Mouse (Mus musculus) lung, embryonic 15.5 days (tissue): ENCODE results near the gene Sec16b. TPM values are rescaled to one million over a fixed set of nuclear protein-coding genes. Genes with fewer than 3 reads are reported as not detected.

Experiments
- ATAC-seq: fragments of 200-750 bp; cut with Nextera tagmentation; 2 replicates; pipeline ENCODE4 v1.8.0; 2017; ENCODE audit warnings: moderate number of reproducible peaks, borderline replicate concordance; ENCODE audit not compliant: low FRiP score, low TSS enrichment; ENCODE audit errors: extremely low read depth
- H3K27ac ChIP-seq: fragments of 300-500 bp; sonication (generic); 2 replicates; pipeline ENCODE4 v1.5.1; 2015; ENCODE audit warnings: moderate library complexity, mild to moderate bottlenecking, inconsistent platforms
- H3K27me3 ChIP-seq: fragments of 300-500 bp; sonication (generic); 2 replicates; pipeline ENCODE4 v1.6.1; 2015; ENCODE audit warnings: inconsistent platforms
- H3K36me3 ChIP-seq: fragments of 300-500 bp; sonication (generic); 2 replicates; pipeline ENCODE4 v1.6.1; 2015; ENCODE audit warnings: inconsistent platforms
- H3K4me1 ChIP-seq: fragments of 300-500 bp; sonication (generic); 2 replicates; pipeline ENCODE4 v1.6.1; 2015; ENCODE audit warnings: inconsistent platforms
- H3K4me2 ChIP-seq: fragments of 300-500 bp; sonication (generic); 2 replicates; pipeline ENCODE4 v1.6.1; 2015; ENCODE audit warnings: inconsistent platforms, mild to moderate bottlenecking, moderate library complexity
- H3K4me3 ChIP-seq: fragments of 300-500 bp; sonication (generic); 2 replicates; pipeline ENCODE4 v1.5.1; 2015; ENCODE audit warnings: mild to moderate bottlenecking, inconsistent platforms
- H3K9ac ChIP-seq: fragments of 300-500 bp; sonication (generic); 2 replicates; pipeline ENCODE4 v1.6.1; 2015; ENCODE audit warnings: inconsistent platforms
- H3K9me3 ChIP-seq: fragments of 300-500 bp; sonication (generic); 2 replicates; pipeline ENCODE4 v1.6.1; 2016; ENCODE audit warnings: inconsistent platforms
- WGBS: fragments of 180-500 bp; shearing (Covaris S2); methylation state at CpG from one replicate; pipeline ENCODE4 v1.1.7; 2015; 5-methylcytosine and 5-hydroxymethylcytosine counted together
- polyA plus RNA-seq: library from polyadenylated mRNA; unstranded; fragments of >200 nt; fragmentation: Nextera tagmentation; extraction: Ambion mirVana; gene quantifications from 2 replicates; pipeline ENCODE4 v1.2.1, GENCODE M21; 2015

The Sec16b gene
- polyA plus RNA-seq, 1 experiment from 2014 or later: 2.1 TPM

GRCm38 (mm10) chr1:157545056-157545455, 38.5 kb downstream of the Sec16b start:
- no peak overlapping the region for H3K27ac ChIP-seq
- no peak overlapping the region for H3K9ac ChIP-seq
- no peaks in the 10 kb centered on the region for H3K36me3 ChIP-seq
- no peak overlapping the region for H3K4me2 ChIP-seq
- no peaks in the 10 kb centered on the region for H3K4me1 ChIP-seq
- no peak overlapping the region for H3K4me3 ChIP-seq
- no peaks in the 10 kb centered on the region for H3K27me3 ChIP-seq
- no peaks in the 10 kb centered on the region for H3K9me3 ChIP-seq
- no peak for ATAC-seq
- 89% methylated on average over 8 of the region's 8 CpGs for WGBS

- ATAC-seq: no peak
- H3K4me3 ChIP-seq: no peak overlapping the region
- H3K9ac ChIP-seq: no peak overlapping the region
- no peak overlapping the region for H3K27ac ChIP-seq
- no peak overlapping the region for H3K4me2 ChIP-seq
- 50% methylated on average over 5 of the region's 5 CpGs for WGBS
- H3K4me1 ChIP-seq: no peaks in the 10 kb centered on the region
- no peaks in the 10 kb centered on the region for H3K36me3 ChIP-seq
- no peaks in the 10 kb centered on the region for H3K9me3 ChIP-seq
- no peaks in the 10 kb centered on the region for H3K27me3 ChIP-seq
Observed at GRCm38 (mm10) chr1:157547658-157548057, 41.1 kb downstream of the Sec16b start.

- no peak for ATAC-seq
- H3K36me3 ChIP-seq: no peaks in the 10 kb centered on the region
- no peak overlapping the region for H3K27ac ChIP-seq
- 52% methylated on average over 3 of the region's 3 CpGs for WGBS
- H3K27me3 ChIP-seq: no peaks in the 10 kb centered on the region
- H3K4me2 ChIP-seq: no peak overlapping the region
- no peak overlapping the region for H3K4me3 ChIP-seq
- no peaks in the 10 kb centered on the region; the same call in 1 of the 2 replicates for H3K4me1 ChIP-seq
- H3K9me3 ChIP-seq: no peaks in the 10 kb centered on the region
- H3K9ac ChIP-seq: no peak overlapping the region
Observed at GRCm38 (mm10) chr1:157549721-157550120, 43.2 kb downstream of the Sec16b start.

- Histone ChIP-seq H3K36me3 (no peaks in the 10 kb centered on the region), H3K4me1 (no peaks in the 10 kb centered on the region; the same call in 1 of the 2 replicates), H3K9ac (no peak overlapping the region), H3K9me3 (no peaks in the 10 kb centered on the region), H3K27me3 (no peaks in the 10 kb centered on the region), H3K27ac (no peak overlapping the region), H3K4me2 (no peak overlapping the region), H3K4me3 (no peak overlapping the region)
- WGBS: 57% methylated on average over 7 of the region's 7 CpGs
- peak; percentile 58; the same call in 1 of the 2 replicates for ATAC-seq
Observed at GRCm38 (mm10) chr1:157552749-157553451, 46.4 kb downstream of the Sec16b start.

- peak; percentile 29; the same call in 1 of the 2 replicates for ATAC-seq
- Histone ChIP-seq H3K4me2 (no peak overlapping the region), H3K36me3 (no peaks in the 10 kb centered on the region), H3K9ac (no peak overlapping the region), H3K27ac (no peak overlapping the region), H3K9me3 (no peaks in the 10 kb centered on the region), H3K27me3 (no peaks in the 10 kb centered on the region), H3K4me1 (no peaks in the 10 kb centered on the region; the same call in 1 of the 2 replicates), H3K4me3 (no peak overlapping the region)
- WGBS: 57% methylated on average over 3 of the region's 3 CpGs
Observed at GRCm38 (mm10) chr1:157554163-157554562, 47.6 kb downstream of the Sec16b start.

- Histone ChIP-seq H3K9me3 (no peaks in the 10 kb centered on the region), H3K27me3 (no peaks in the 10 kb centered on the region), H3K36me3 (no peaks in the 10 kb centered on the region), H3K4me2 (peak overlapping the region; percentile 56), H3K9ac (no peak overlapping the region), H3K4me1 (no peaks in the 10 kb centered on the region; the same call in 1 of the 2 replicates), H3K4me3 (peak overlapping the region; percentile 22), H3K27ac (no peak overlapping the region)
- 24% methylated on average over 27 of the region's 27 CpGs for WGBS
- ATAC-seq: peak; percentile 55; the same call in 1 of the 2 replicates
Observed at GRCm38 (mm10) chr1:157554686-157555530, 48.4 kb downstream of the Sec16b start.

- no peak overlapping the region for H3K4me3 ChIP-seq
- H3K9ac ChIP-seq: no peak overlapping the region
- ATAC-seq: no peak
- no peaks in the 10 kb centered on the region; the same call in 1 of the 2 replicates for H3K4me1 ChIP-seq
- H3K9me3 ChIP-seq: no peaks in the 10 kb centered on the region
- H3K36me3 ChIP-seq: no peaks in the 10 kb centered on the region
- H3K27ac ChIP-seq: no peak overlapping the region
- H3K4me2 ChIP-seq: no peak overlapping the region
- H3K27me3 ChIP-seq: no peaks in the 10 kb centered on the region
- 74% methylated on average over 10 of the region's 10 CpGs for WGBS
Observed at GRCm38 (mm10) chr1:157555738-157556137, 49.2 kb downstream of the Sec16b start.

GRCm38 (mm10) chr1:157556439-157556838, 49.9 kb downstream of the Sec16b start:
- Histone ChIP-seq H3K36me3 (no peaks in the 10 kb centered on the region), H3K9ac (no peak overlapping the region), H3K27me3 (no peaks in the 10 kb centered on the region), H3K4me2 (no peak overlapping the region), H3K9me3 (no peaks in the 10 kb centered on the region), H3K4me3 (no peak overlapping the region), H3K27ac (no peak overlapping the region), H3K4me1 (no peaks in the 10 kb centered on the region; the same call in 1 of the 2 replicates)
- no peak for ATAC-seq
- 73% methylated on average over 5 of the region's 5 CpGs for whole genome bisulfite sequencing

- ATAC-seq: no peak
- Histone ChIP-seq H3K36me3 (no peaks in the 10 kb centered on the region), H3K4me2 (no peak overlapping the region), H3K4me3 (no peak overlapping the region), H3K9me3 (no peaks in the 10 kb centered on the region), H3K9ac (no peak overlapping the region), H3K4me1 (no peaks in the 10 kb centered on the region; the same call in 1 of the 2 replicates), H3K27me3 (no peaks in the 10 kb centered on the region), H3K27ac (no peak overlapping the region)
- WGBS: 61% methylated on average over 5 of the region's 5 CpGs
Observed at GRCm38 (mm10) chr1:157558145-157558544, 51.6 kb downstream of the Sec16b start.

- ATAC-seq: no peak
- H3K36me3 ChIP-seq: no peaks in the 10 kb centered on the region
- no peak overlapping the region for H3K4me3 ChIP-seq
- H3K9me3 ChIP-seq: no peaks in the 10 kb centered on the region
- 72% methylated on average over 6 of the region's 6 CpGs for WGBS
- H3K9ac ChIP-seq: no peak overlapping the region
- H3K27me3 ChIP-seq: no peaks in the 10 kb centered on the region
- H3K27ac ChIP-seq: no peak overlapping the region
- H3K4me1 ChIP-seq: no peaks in the 10 kb centered on the region
- H3K4me2 ChIP-seq: no peak overlapping the region
Observed at GRCm38 (mm10) chr1:157559986-157560385, 53.5 kb downstream of the Sec16b start.

GRCm38 (mm10) chr1:157560654-157561386, 54.3 kb downstream of the Sec16b start:
- no peak overlapping the region for H3K4me3 ChIP-seq
- H3K9ac ChIP-seq: no peak overlapping the region
- H3K27me3 ChIP-seq: no peaks in the 10 kb centered on the region
- no peaks in the 10 kb centered on the region for H3K36me3 ChIP-seq
- H3K27ac ChIP-seq: no peak overlapping the region
- WGBS: 19% methylated on average over 8 of the region's 8 CpGs
- H3K4me1 ChIP-seq: no peaks in the 10 kb centered on the region
- ATAC-seq: peak; percentile 49; the same call in 1 of the 2 replicates
- no peak overlapping the region for H3K4me2 ChIP-seq
- H3K9me3 ChIP-seq: no peaks in the 10 kb centered on the region
